Mouse (Mus musculus): ENCODE data around the gene Gng7.

- TF ChIP-seq POLR2A (IDR thresholded peaks at IDR 0.05; ENCODE audit: borderline replicate concordance, extremely low read depth, low read depth, low read length), result no peak
- TF ChIP-seq CTCF (IDR thresholded peaks at IDR 0.05; ENCODE audit: insufficient read depth, low read length), result no peak
Measured at GRCm38 (mm10) chr10:80956901-80957300, 57.8 kb downstream of the Gng7 start.
